Mouse (Mus musculus) heart, adult 2 months (tissue): Measurements from ENCODE around the gene Olfr1506. TPM values are rescaled to one million over a fixed set of nuclear protein-coding genes. Genes with fewer than 3 reads are reported as not detected.

ENCODE experiments used
- polyA plus RNA-seq: library from polyadenylated mRNA; depleted of rRNA; stranded (reverse); fragments of >200 nt; gene quantifications from 2 replicates; pipeline ENCODE4 v1.2.3, GENCODE M21; 2012; rRNA removed
- total RNA-seq, 2 experiments: library from RNA; stranded (reverse); gene quantifications; 2 replicates each; pipeline ENCODE4 v1.2.3; 2021

Gene Olfr1506
- total and polyA plus RNA-seq, 3 experiments = not detected

Other genes starting within 250 kb of the Olfr1506 start
- not detected for gene Olfr1261, start 233.3 kb downstream of the Olfr1506 start, total RNA-seq
- not detected in 2 replicates for gene Olfr1261, start 233.3 kb downstream of the Olfr1506 start, polyA plus RNA-seq
- gene Olfr1262, start 224.3 kb downstream of the Olfr1506 start, total RNA-seq = not detected
- not detected in 2 replicates for gene Olfr1262, start 224.3 kb downstream of the Olfr1506 start, polyA plus RNA-seq
- not detected for gene Olfr1263, start 212.4 kb downstream of the Olfr1506 start, total RNA-seq
- not detected in 2 replicates for gene Olfr1263, start 212.4 kb downstream of the Olfr1506 start, polyA plus RNA-seq
- gene Olfr1264, start 198.9 kb downstream of the Olfr1506 start, total RNA-seq = not detected
- gene Olfr1264, start 198.9 kb downstream of the Olfr1506 start, polyA plus RNA-seq = not detected in 2 replicates
- gene Olfr1265, start 189.2 kb downstream of the Olfr1506 start, total RNA-seq = not detected
- not detected in 2 replicates for gene Olfr1265, start 189.2 kb downstream of the Olfr1506 start, polyA plus RNA-seq
- gene Olfr140, start 160.9 kb downstream of the Olfr1506 start, total RNA-seq = not detected
- gene Olfr140, start 160.9 kb downstream of the Olfr1506 start, polyA plus RNA-seq = not detected in 2 replicates
- not detected for gene Olfr1269, start 103.1 kb downstream of the Olfr1506 start, total RNA-seq
- gene Olfr1269, start 103.1 kb downstream of the Olfr1506 start, polyA plus RNA-seq = not detected in 2 replicates
- gene Olfr32, start 82.2 kb downstream of the Olfr1506 start, total RNA-seq = not detected
- not detected in 2 replicates for gene Olfr32, start 82.2 kb downstream of the Olfr1506 start, polyA plus RNA-seq
- not detected for gene Olfr1270, start 71.4 kb downstream of the Olfr1506 start, total RNA-seq
- gene Olfr1270, start 71.4 kb downstream of the Olfr1506 start, polyA plus RNA-seq = not detected in 2 replicates
- not detected for gene Olfr142, start 33.1 kb upstream of the Olfr1506 start, total RNA-seq
- not detected in 2 replicates for gene Olfr142, start 33.1 kb upstream of the Olfr1506 start, polyA plus RNA-seq
- not detected for gene Olfr1271, start 46.5 kb upstream of the Olfr1506 start, total RNA-seq
- not detected in 2 replicates for gene Olfr1271, start 46.5 kb upstream of the Olfr1506 start, polyA plus RNA-seq
- not detected for gene Olfr1272, start 68.3 kb upstream of the Olfr1506 start, total RNA-seq
- gene Olfr1272, start 68.3 kb upstream of the Olfr1506 start, polyA plus RNA-seq = not detected in 2 replicates
- under 1 TPM in 1 of 2 experiments, not detected in 1; 0.16 TPM for gene Gm13769, start 97.7 kb upstream of the Olfr1506 start, total RNA-seq
- gene Gm13769, start 97.7 kb upstream of the Olfr1506 start, polyA plus RNA-seq = not detected in 2 replicates
- not detected for gene Olfr1274-ps, start 174.2 kb upstream of the Olfr1506 start, total RNA-seq
- not detected in 2 replicates for gene Olfr1274-ps, start 174.2 kb upstream of the Olfr1506 start, polyA plus RNA-seq